Mouse (Mus musculus): ENCODE results near the gene Atp5g1.

Atp5g1 gene

DNA sequence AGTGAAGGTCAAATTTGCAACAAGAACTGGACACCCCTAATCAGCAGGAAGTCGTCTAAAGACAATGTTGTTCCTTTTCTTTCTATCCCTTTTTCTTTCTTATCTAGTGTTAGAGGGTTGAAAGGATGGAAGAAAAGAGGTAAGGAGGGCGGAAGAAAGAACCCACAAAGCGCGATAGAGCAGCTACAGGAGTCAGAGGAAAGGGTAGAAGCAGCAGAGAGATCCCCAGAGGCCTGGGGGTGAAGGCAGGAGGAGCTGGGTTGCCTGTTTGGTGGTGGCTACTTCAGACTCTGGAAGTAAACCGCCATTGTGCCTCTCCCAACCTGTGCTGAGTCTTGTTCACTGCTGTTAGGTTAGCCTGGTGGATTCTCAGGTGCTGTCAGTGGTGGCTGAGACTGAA, 47.3 kb downstream of the Atp5g1 start:
- DNase-seq (ENCODE audit: low spot score), result no peak

DNA sequence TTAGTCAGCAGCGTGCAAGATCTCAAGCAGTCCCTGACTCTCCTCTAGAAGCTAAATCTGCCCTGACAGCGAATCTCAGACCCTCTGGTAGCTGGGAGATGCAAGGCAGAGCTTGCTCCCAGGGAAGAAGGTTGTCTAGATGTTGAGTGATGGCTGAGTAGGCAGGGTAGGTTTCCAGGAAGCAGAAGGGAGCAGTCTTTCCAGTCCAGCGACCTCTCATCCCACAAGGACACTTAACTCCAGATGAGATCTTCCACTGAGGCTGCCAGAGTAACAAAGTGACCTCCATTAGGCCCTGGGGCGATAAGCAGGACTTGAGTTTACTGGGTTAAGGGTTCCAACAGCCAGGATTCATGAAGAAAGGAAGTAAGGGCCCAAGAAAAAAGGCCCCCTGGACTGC, 54.8 kb downstream of the Atp5g1 start:
- DNase-seq (ENCODE audit: low spot score), result peak; percentile 37

Measured in urinary bladder, postnatal 14 days (tissue).